Mouse (Mus musculus) G1E (cell line): ENCODE measurements around the gene Pear1.

Experiments
- CTCF ChIP-seq: IDR thresholded peaks from 2 replicates; pipeline ENCODE4 v1.5.1; 2012; ENCODE audit warnings: low read depth, low read length, inconsistent platforms, mixed read lengths
- GATA1 ChIP-seq: IDR thresholded peaks from 2 replicates; pipeline ENCODE4 v1.6.1; 2012; ENCODE audit warnings: borderline replicate concordance, low read length, inconsistent platforms, mixed read lengths

GRCm38 (mm10) chr3:87771088-87771487 lies 53.0 kb downstream of the Pear1 start:
- TF ChIP-seq CTCF (no peak), GATA1 (no peak)
